Mouse (Mus musculus): ENCODE results near the gene Ice1. TPM values are rescaled to one million over a fixed set of nuclear protein-coding genes. Genes with fewer than 3 reads are reported as not detected.

Ice1 gene
- total RNA-seq (2021) = 10 to 100 TPM; 61.1 to 65.5 TPM

GRCm38 (mm10) chr13:70637282-70637661 lies at the start of gene Ice1:
TSS of gene Ice1 (minus strand) at chr13:70637634.
- no peak for DNase-seq

GRCm38 (mm10) chr13:70685825-70686224 lies 48.4 kb upstream of the Ice1 start:
- DNase-seq = no peak

GRCm38 (mm10) chr13:70684976-70685609 lies 47.7 kb upstream of the Ice1 start:
- no peak for DNase-seq

- DNase-seq = no peak
Observed at GRCm38 (mm10) chr13:70681411-70682183, 44.2 kb upstream of the Ice1 start.

GRCm38 (mm10) chr13:70680316-70680715 lies 42.9 kb upstream of the Ice1 start:
- DNase-seq = no peak

- no peak for DNase-seq
Observed at GRCm38 (mm10) chr13:70677689-70678088, 40.3 kb upstream of the Ice1 start.

- DNase-seq = no peak
Observed at GRCm38 (mm10) chr13:70676243-70677183, 39.1 kb upstream of the Ice1 start.

GRCm38 (mm10) chr13:70674998-70675397 lies 37.6 kb upstream of the Ice1 start:
- DNase-seq = peak; percentile 3 to 20

GRCm38 (mm10) chr13:70670080-70670479 lies 32.6 kb upstream of the Ice1 start:
- peak in 1 of 2 experiments; percentile 11 for DNase-seq

- DNase-seq = no peak
Observed at GRCm38 (mm10) chr13:70659715-70660114, 22.3 kb upstream of the Ice1 start.

- DNase-seq = no peak
Observed at GRCm38 (mm10) chr13:70656741-70657140, 19.3 kb upstream of the Ice1 start.

GRCm38 (mm10) chr13:70656329-70656728 lies 18.9 kb upstream of the Ice1 start:
- DNase-seq = no peak

- DNase-seq = no peak
Observed at GRCm38 (mm10) chr13:70655570-70655969, 18.1 kb upstream of the Ice1 start.

GRCm38 (mm10) chr13:70654091-70654770 lies 16.8 kb upstream of the Ice1 start:
- no peak for DNase-seq

GRCm38 (mm10) chr13:70653457-70653856 lies 16.0 kb upstream of the Ice1 start:
- no peak for DNase-seq

- DNase-seq = no peak
Observed at GRCm38 (mm10) chr13:70650011-70650436, 12.6 kb upstream of the Ice1 start.

- no peak for DNase-seq
Observed at GRCm38 (mm10) chr13:70645968-70646505, 8.6 kb upstream of the Ice1 start.

GRCm38 (mm10) chr13:70644083-70644462 lies 6.6 kb upstream of the Ice1 start:
- no peak for DNase-seq

- peak in 1 of 2 experiments; percentile 59 for DNase-seq
Observed at GRCm38 (mm10) chr13:70643408-70644082, 6.1 kb upstream of the Ice1 start.

GRCm38 (mm10) chr13:70641941-70642340 lies 4.5 kb upstream of the Ice1 start:
- no peak for DNase-seq

GRCm38 (mm10) chr13:70641381-70641780 lies 3.9 kb upstream of the Ice1 start:
- no peak for DNase-seq

Measured in layer of hippocampus, postnatal 36 days (tissue).